Mouse (Mus musculus) hindbrain, embryonic 16.5 days (tissue): Measurements from ENCODE around the gene Xxylt1. TPM values are rescaled to one million over a fixed set of nuclear protein-coding genes. Genes with fewer than 3 reads are reported as not detected.
A peak's percentile ranks its signal among the peaks of the same experiment; 100 is the strongest.

Experiments
- ATAC-seq: fragments of 200-750 bp; cut with Nextera tagmentation; 2 replicates; pipeline ENCODE4 v1.8.0; 2017; ENCODE audit warnings: moderate TSS enrichment, moderate library complexity
- H3K27ac ChIP-seq: fragments of 300-500 bp; sonication (generic); 2 replicates; pipeline ENCODE4 v1.5.1; 2014; ENCODE audit warnings: low read depth, mild to moderate bottlenecking, control low read depth, low read length, moderate library complexity
- H3K27me3 ChIP-seq: fragments of 300-500 bp; sonication (generic); replicated peaks from 2 replicates; pipeline ENCODE4 v1.6.1; 2014; ENCODE audit warnings: low read length; ENCODE audit not compliant: control insufficient read depth, insufficient read depth
- H3K36me3 ChIP-seq: fragments of 300-500 bp; sonication (generic); 2 replicates; pipeline ENCODE4 v1.6.1; 2014; ENCODE audit warnings: mild to moderate bottlenecking, low read length, moderate library complexity, mixed read lengths; ENCODE audit not compliant: control insufficient read depth, insufficient read depth
- H3K4me1 ChIP-seq: fragments of 300-500 bp; sonication (generic); 2 replicates; pipeline ENCODE4 v1.6.1; 2014; ENCODE audit warnings: low read depth, low read length; ENCODE audit not compliant: control insufficient read depth, insufficient read depth
- H3K4me2 ChIP-seq: fragments of 300-500 bp; sonication (generic); 2 replicates; pipeline ENCODE4 v1.6.1; 2014; ENCODE audit warnings: mild to moderate bottlenecking, low read length, control low read depth, moderate library complexity
- H3K4me3 ChIP-seq: fragments of 300-500 bp; sonication (generic); 2 replicates; pipeline ENCODE4 v1.5.1; 2014; ENCODE audit warnings: mild to moderate bottlenecking, low read length, control low read depth, moderate library complexity
- H3K9ac ChIP-seq: fragments of 300-500 bp; sonication (generic); 2 replicates; pipeline ENCODE4 v1.6.1; 2014; ENCODE audit warnings: low read depth, mild to moderate bottlenecking, control low read depth, low read length, moderate library complexity
- H3K9me3 ChIP-seq: fragments of 300-500 bp; sonication (generic); 2 replicates; pipeline ENCODE4 v1.6.1; 2014; ENCODE audit warnings: mild to moderate bottlenecking, low read length, moderate library complexity; ENCODE audit not compliant: control insufficient read depth
- WGBS: fragments of 180-500 bp; shearing (Covaris S2); extraction: QIAGEN DNeasy Blood & Tissue Kit; methylation state at CpG from one replicate; pipeline ENCODE4 v1.1.7; 2014; 5-methylcytosine and 5-hydroxymethylcytosine counted together
- polyA plus RNA-seq: library from polyadenylated mRNA; unstranded; fragments of >200 nt; fragmentation: Nextera tagmentation; extraction: Ambion mirVana; gene quantifications from 2 replicates; pipeline ENCODE4 v1.2.1, GENCODE M21; 2015

Xxylt1 gene
- polyA plus RNA-seq, 1 experiment from 2014 or later: 11.0 TPM

DNA sequence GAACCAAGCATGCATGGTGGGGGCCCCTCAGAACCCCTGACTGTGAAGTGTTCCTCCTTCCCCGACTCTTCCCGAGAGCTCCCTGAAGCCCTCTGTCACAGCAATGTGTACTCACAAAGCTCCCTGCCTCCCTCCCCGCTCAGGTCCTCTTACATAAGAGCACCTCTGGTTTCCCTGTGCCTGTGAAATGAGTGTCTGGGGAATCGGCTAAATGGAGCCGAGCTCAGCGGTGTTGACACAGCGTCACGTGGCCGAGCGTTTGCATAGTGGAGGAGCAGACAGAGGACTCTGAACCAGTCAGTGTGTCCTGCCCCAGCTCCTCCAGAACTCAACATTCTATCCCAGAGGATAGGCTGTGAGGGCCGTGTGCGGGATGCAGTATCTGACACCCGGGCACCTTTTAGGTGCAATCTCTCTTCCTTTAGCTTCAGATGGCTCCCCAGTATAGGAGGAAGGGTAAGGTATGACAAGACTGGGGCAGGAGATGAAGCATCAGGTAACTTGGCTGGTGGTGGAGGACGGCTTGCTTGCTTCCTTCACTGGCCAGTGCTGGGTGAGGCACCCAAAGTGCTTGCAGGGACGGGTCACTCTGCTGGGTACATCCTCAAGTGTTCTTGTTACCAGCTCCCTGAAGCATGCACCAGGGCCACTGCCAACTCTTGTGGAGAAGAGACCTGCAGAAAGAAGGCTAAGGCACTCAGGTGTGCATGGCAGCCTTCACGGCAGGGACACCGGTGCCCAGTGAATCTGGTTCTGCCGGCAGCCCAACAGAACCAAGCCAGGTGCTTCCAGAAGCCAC is 111.8 kb downstream of the Xxylt1 start:
- Histone ChIP-seq H3K9ac (no peak overlapping the region), H3K4me3 (no peak overlapping the region), H3K4me1 (peaks cover 9% of the 10 kb centered on the region), H3K27ac (no peak overlapping the region), H3K27me3 (no peaks in the 10 kb centered on the region), H3K36me3 (no peaks in the 10 kb centered on the region), H3K9me3 (no peaks in the 10 kb centered on the region), H3K4me2 (no peak overlapping the region)
- no peak for ATAC-seq
- 56% methylated on average over 18 of the region's 18 CpGs for WGBS

DNA sequence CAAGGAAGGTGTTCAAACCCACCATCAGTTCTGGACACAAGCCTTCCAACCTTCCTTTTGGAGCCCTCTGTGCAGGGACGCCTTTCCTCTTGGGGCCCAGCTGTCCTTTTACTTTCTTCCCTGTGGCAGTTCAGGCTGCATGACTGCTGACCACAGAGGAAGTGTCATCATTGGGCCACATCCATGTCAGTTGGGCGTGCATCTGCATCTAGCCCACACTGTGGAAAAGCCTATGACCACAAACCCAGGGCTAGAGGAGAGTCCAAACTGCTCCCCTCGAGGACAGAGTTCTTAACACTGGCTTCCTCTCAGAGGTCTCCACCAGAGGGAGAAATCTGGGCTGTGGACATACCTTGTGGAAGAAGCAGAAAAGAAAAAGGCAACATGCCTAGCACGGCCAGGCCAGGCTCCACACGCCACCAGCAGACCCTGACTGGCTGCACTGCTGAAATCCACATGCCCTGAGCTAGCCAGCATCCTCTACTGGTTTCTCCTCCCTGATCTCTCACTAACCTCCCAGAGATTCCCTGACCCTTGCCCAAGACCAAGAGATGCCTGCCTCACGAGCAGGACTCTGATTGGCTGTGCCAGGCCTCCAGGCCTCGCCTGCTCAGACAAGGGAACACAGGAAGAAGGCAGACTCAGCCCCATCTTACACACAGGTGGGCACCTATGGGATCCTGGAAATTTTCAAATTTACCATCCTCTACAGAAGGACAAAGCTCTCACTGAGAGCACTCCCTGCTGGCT is 112.7 kb downstream of the Xxylt1 start:
- H3K9me3 ChIP-seq: no peaks in the 10 kb centered on the region
- WGBS: 89% methylated on average over 7 of the region's 7 CpGs
- no peak overlapping the region for H3K4me2 ChIP-seq
- H3K4me3 ChIP-seq: no peak overlapping the region
- no peaks in the 10 kb centered on the region for H3K27me3 ChIP-seq
- ATAC-seq: no peak
- H3K9ac ChIP-seq: no peak overlapping the region
- no peak overlapping the region for H3K27ac ChIP-seq
- H3K4me1 ChIP-seq: peaks cover 8% of the 10 kb centered on the region
- H3K36me3 ChIP-seq: no peaks in the 10 kb centered on the region

DNA sequence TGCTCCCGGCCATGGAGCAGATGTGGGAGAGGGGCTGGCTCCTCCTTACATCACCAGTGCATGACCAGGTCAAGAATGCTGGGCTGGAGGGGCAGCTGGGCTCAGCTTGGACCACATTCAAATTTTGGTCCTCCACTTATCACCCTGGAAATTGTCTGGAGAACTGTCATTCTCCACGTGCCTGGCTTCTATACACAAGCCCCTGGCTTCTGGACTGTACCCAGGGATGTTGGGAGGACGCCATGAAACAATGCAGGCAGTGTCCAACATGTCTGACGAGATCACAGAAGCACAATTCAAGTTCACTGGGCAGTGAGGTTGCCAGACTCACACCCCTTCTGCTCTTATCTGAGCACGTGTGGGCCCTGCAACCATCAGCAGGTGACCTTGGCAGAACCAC is 114.5 kb downstream of the Xxylt1 start:
- no peaks in the 10 kb centered on the region for H3K4me1 ChIP-seq
- H3K4me3 ChIP-seq: no peak overlapping the region
- WGBS: 50% methylated on average over 5 of the region's 5 CpGs
- no peak overlapping the region for H3K4me2 ChIP-seq
- no peak overlapping the region for H3K9ac ChIP-seq
- no peak overlapping the region for H3K27ac ChIP-seq
- H3K9me3 ChIP-seq: no peaks in the 10 kb centered on the region
- no peaks in the 10 kb centered on the region for H3K27me3 ChIP-seq
- ATAC-seq: peak; percentile 62; the same call in 1 of the 2 replicates
- no peaks in the 10 kb centered on the region for H3K36me3 ChIP-seq

DNA sequence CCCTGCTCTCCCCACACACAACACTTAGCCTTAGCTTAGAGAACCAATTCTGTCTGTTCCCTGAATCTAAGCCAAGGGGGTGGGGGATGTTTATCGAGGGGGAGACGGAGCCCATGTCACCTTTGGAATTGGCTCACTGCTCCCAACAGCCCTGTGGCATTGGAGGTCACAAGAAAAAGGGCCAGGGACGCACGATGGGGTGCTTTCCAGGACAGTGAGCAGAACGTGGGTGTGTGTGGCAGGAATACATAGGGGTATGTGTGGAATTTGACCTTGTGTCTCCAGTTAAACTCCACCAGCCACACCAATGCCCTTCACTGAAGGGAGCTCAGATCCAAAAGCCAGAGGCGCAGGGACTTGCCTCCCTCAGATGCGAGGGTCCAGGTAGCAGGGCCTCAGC is 116.3 kb downstream of the Xxylt1 start:
- Histone ChIP-seq H3K9ac (no peak overlapping the region), H3K9me3 (no peaks in the 10 kb centered on the region), H3K27ac (no peak overlapping the region), H3K27me3 (no peaks in the 10 kb centered on the region), H3K4me3 (no peak overlapping the region), H3K4me2 (no peak overlapping the region), H3K4me1 (no peaks in the 10 kb centered on the region), H3K36me3 (no peaks in the 10 kb centered on the region)
- 74% methylated on average over 7 of the region's 7 CpGs for WGBS
- ATAC-seq: no peak

DNA sequence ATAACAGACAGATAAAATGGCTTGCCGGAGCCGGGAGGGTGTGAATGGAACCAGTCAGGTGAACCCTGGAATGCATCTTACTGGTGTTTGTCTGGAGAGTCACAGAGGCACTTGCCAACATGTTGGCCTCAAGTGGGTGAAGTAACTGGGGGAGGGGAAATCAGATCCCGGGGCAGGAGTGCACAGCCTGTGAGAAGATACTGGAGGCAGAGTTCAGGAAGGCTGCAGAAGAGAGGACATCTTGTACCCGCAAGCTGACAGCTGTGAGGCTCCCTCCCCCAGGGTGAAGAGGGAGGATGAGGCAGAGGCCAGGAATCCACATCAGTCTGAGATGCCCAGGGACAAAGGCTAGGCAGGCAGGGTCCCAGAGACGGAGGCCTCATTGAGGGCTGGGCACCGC is 116.8 kb downstream of the Xxylt1 start:
- Histone ChIP-seq H3K4me3 (no peak overlapping the region), H3K9ac (no peak overlapping the region), H3K27ac (no peak overlapping the region), H3K36me3 (no peaks in the 10 kb centered on the region), H3K9me3 (no peaks in the 10 kb centered on the region), H3K4me2 (no peak overlapping the region), H3K4me1 (no peaks in the 10 kb centered on the region), H3K27me3 (no peaks in the 10 kb centered on the region)
- ATAC-seq: no peak
- 79% methylated on average over 6 of the region's 6 CpGs for WGBS

DNA sequence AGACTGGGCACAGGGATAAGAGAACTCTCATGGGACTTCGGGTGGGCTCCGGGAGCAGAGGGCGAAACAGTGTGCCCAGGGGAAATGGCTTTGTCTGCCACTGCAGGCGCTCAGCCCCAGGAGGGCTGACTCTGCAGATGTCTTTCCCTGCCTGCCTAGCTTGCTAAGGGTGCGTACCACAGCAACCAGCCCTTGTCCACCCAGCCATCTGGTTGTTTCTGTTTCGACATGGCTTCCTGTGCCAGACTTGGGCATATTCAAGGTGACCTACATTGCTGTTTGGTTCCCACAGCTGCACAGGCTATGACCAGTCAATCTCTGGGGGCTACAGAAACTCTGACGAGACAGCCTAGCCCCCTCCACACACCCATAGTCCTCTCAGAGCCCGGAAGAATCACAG is 118.7 kb downstream of the Xxylt1 start:
- no peaks in the 10 kb centered on the region for H3K4me1 ChIP-seq
- H3K4me2 ChIP-seq: no peak overlapping the region
- WGBS: 72% methylated on average over 8 of the region's 8 CpGs
- no peak overlapping the region for H3K9ac ChIP-seq
- H3K36me3 ChIP-seq: no peaks in the 10 kb centered on the region
- no peak overlapping the region for H3K27ac ChIP-seq
- H3K4me3 ChIP-seq: no peak overlapping the region
- no peaks in the 10 kb centered on the region for H3K27me3 ChIP-seq
- H3K9me3 ChIP-seq: no peaks in the 10 kb centered on the region
- ATAC-seq: no peak; the same call in 1 of the 2 replicates

DNA sequence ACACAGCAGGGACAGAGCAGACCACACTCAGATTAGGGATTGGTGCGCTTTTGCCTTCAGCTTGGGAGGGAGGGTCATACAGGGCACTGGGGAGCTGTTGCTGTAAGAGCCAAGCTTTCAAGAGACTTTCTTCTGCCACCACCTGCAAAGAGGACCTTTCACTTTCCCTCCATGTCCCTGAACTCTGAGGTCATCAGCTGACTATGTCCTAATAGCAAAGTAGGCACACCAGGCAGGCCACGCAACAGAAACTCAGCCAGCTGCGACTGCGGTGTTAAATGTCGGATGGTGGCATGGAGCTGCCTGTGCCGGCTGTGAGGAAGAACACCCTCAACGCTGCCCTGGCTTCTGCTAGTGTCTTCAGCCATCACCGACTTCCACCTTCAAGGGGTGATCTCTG is 120.1 kb downstream of the Xxylt1 start:
- no peak overlapping the region for H3K9ac ChIP-seq
- H3K27me3 ChIP-seq: no peaks in the 10 kb centered on the region
- no peak overlapping the region for H3K4me2 ChIP-seq
- H3K9me3 ChIP-seq: no peaks in the 10 kb centered on the region
- ATAC-seq: no peak
- WGBS: 81% methylated on average over 8 of the region's 8 CpGs
- H3K4me3 ChIP-seq: no peak overlapping the region
- no peaks in the 10 kb centered on the region for H3K36me3 ChIP-seq
- H3K4me1 ChIP-seq: no peaks in the 10 kb centered on the region
- no peak overlapping the region for H3K27ac ChIP-seq

DNA sequence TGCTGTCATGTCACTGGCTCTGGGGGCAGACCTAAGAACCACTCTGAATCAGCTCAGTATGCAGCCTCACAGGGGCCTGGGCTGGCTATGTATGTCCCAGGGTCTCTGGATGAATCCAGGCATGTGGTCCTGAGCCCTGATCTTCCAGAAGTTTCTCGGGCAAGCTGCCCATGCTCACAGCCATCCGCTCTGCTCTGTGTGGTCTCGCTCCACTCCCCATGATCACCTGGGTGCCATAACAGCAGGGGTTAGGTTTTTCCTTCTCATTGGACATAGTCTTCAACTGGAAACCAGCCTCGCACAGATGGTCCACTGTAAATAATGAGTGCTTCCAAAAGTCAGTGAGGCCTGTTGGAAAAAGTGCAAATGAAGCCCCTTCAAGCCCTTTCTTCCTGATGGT is 121.0 kb downstream of the Xxylt1 start:
- H3K9ac ChIP-seq: no peak overlapping the region
- H3K4me3 ChIP-seq: no peak overlapping the region
- no peak overlapping the region for H3K4me2 ChIP-seq
- no peaks in the 10 kb centered on the region for H3K27me3 ChIP-seq
- no peaks in the 10 kb centered on the region for H3K9me3 ChIP-seq
- no peak for ATAC-seq
- no peaks in the 10 kb centered on the region for H3K4me1 ChIP-seq
- H3K27ac ChIP-seq: no peak overlapping the region
- WGBS: 78% methylated on average over 4 of the region's 4 CpGs
- no peaks in the 10 kb centered on the region for H3K36me3 ChIP-seq

DNA sequence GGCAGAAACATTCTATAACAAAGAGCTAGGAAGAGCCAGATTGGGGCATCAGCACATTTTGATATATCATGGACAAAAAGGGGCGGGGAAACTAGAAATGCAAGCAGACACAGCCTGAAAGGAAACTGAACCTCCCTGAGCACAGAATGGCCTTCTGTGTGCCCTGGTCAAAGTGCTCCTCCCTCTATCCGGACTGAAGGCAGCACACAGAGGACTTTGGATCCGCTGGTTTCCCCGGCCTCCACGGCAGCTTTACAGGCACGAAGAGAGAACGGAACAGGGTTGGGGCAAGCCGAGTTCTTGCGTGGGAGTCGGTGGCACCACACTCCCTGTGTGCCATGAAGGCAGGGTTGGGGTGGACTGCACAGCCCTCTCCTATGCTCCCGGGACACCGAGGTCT is 121.5 kb downstream of the Xxylt1 start:
- H3K27me3 ChIP-seq: no peaks in the 10 kb centered on the region
- ATAC-seq: no peak
- WGBS: 92% methylated on average over 12 of the region's 12 CpGs
- no peak overlapping the region for H3K4me3 ChIP-seq
- no peak overlapping the region for H3K27ac ChIP-seq
- H3K4me2 ChIP-seq: no peak overlapping the region
- H3K9me3 ChIP-seq: no peaks in the 10 kb centered on the region
- H3K4me1 ChIP-seq: no peaks in the 10 kb centered on the region
- H3K9ac ChIP-seq: no peak overlapping the region
- no peaks in the 10 kb centered on the region for H3K36me3 ChIP-seq
